Mouse (Mus musculus) ES-E14 (cell line): ENCODE measurements around the gene Patz1. TPM values are rescaled to one million over a fixed set of nuclear protein-coding genes. Genes with fewer than 3 reads are reported as not detected.
A peak's percentile ranks its signal among the peaks of the same experiment; 100 is the strongest.

Source experiments
- DNase-seq: peaks from one replicate; pipeline ENCODE4 v3.0.0-alpha.2; 2013; ENCODE audit warnings: low read depth, low spot score
- H3K27ac ChIP-seq: 2 replicates; pipeline ENCODE4 v1.5.1; 2012; ENCODE audit warnings: low read depth, mild to moderate bottlenecking, low read length, moderate library complexity, mixed read lengths; ENCODE audit not compliant: poor library complexity, insufficient read depth, severe bottlenecking
- H3K36me3 ChIP-seq: 2 replicates; pipeline ENCODE4 v1.6.1; 2012; ENCODE audit warnings: mild to moderate bottlenecking, low read length, moderate library complexity, mixed read lengths; ENCODE audit not compliant: control insufficient read depth, poor library complexity, insufficient read depth, severe bottlenecking
- H3K4me1 ChIP-seq, 2 experiments: fragments of 150-350 bp in 1 of 2; sonication (generic) in 1 of 2; 2 replicates each; pipeline ENCODE4 v1.6.1; 2012; ENCODE audit warnings: low read length in 2 of 2, mild to moderate bottlenecking in 1 of 2, mixed read lengths in 1 of 2; ENCODE audit not compliant: control insufficient read depth in 2 of 2, insufficient read depth in 2 of 2, poor library complexity in 1 of 2
- H3K4me3 ChIP-seq, 2 experiments: fragments of 150-350 bp in 1 of 2; sonication (generic) in 1 of 2; 2 replicates each; pipeline ENCODE4 v1.5.1; 2012; ENCODE audit warnings: low read length in 2 of 2, low read depth in 1 of 2, mild to moderate bottlenecking in 1 of 2, mixed read lengths in 1 of 2; ENCODE audit not compliant: insufficient read depth in 1 of 2, poor library complexity in 1 of 2, severe bottlenecking in 1 of 2
- H3K9ac ChIP-seq: 2 replicates; pipeline ENCODE4 v1.6.1; 2012; ENCODE audit warnings: low read depth, mild to moderate bottlenecking, low read length, mixed read lengths; ENCODE audit not compliant: poor library complexity, insufficient read depth, severe bottlenecking
- H3K9me3 ChIP-seq: fragments of 150-350 bp; sonication (generic); 2 replicates; pipeline ENCODE4 v1.6.1; 2012; ENCODE audit warnings: low read depth, mild to moderate bottlenecking, low read length; ENCODE audit not compliant: control insufficient read depth, insufficient read depth
- CHD2 ChIP-seq: IDR thresholded peaks from 2 replicates; pipeline ENCODE4 v1.6.1; 2014; ENCODE audit warnings: mild to moderate bottlenecking, low read depth, low read length, inconsistent platforms
- HCFC1 ChIP-seq: IDR thresholded peaks from 2 replicates; pipeline ENCODE4 v1.6.1; 2012; ENCODE audit warnings: low read length, inconsistent platforms, borderline replicate concordance; ENCODE audit not compliant: insufficient read depth
- MAFK ChIP-seq: IDR thresholded peaks from 2 replicates; pipeline ENCODE4 v1.6.1; 2014; ENCODE audit warnings: mild to moderate bottlenecking, low read depth, low read length, inconsistent platforms; ENCODE audit not compliant: insufficient read depth
- ZC3H11A ChIP-seq: IDR thresholded peaks from 2 replicates; pipeline ENCODE4 v1.6.1; 2012; ENCODE audit warnings: low read depth, mild to moderate bottlenecking, inconsistent platforms, low read length, borderline replicate concordance
- ZNF384 ChIP-seq: IDR thresholded peaks from 2 replicates; pipeline ENCODE4 v1.6.1; 2012; ENCODE audit warnings: low read depth, low read length, inconsistent platforms
- in situ Hi-C, 2 experiments: fragments of 600-800 bp; cut with MboI; formaldehyde crosslinking; loops; one replicate each; pipeline ENCODE4 v1.15.1; 2025; ENCODE audit warnings: low sequenced_read_pairs in 2 of 2, inconsistent platforms in 1 of 2; ENCODE audit not compliant: unreplicated experiment in 2 of 2
- total RNA-seq: library from RNA; depleted of rRNA; stranded (reverse); fragments of 300-350 nt; gene quantifications from 2 replicates; pipeline ENCODE4 v1.2.3, GENCODE M21; 2012

The Patz1 gene
- total RNA-seq, 1 experiment = 61.8 TPM

- Histone ChIP-seq H3K9ac (peak overlapping the region; percentile 63; the same call in 1 of the 2 replicates), H3K4me1 (peaks cover 0 to 2% of the 10 kb centered on the region in 2 experiments; a peak in 3 of 4 replicates), H3K27ac (peak overlapping the region; percentile 68), H3K9me3 (no peaks in the 10 kb centered on the region), H3K36me3 (peaks cover 50% of the 10 kb centered on the region), H3K4me3 (peak overlapping the region; percentile 83 to 96; a peak in 3 of 4 replicates)
- in situ Hi-C loops = no loop called here
- TF ChIP-seq HCFC1 (no peak), ZNF384 (no peak), MAFK (no peak), CHD2 (no peak), ZC3H11A (no peak)
- no peak for DNase-seq
Measured at GRCm38 (mm10) chr11:3293361-3293760, 4.7 kb downstream of the Patz1 start.

DNA sequence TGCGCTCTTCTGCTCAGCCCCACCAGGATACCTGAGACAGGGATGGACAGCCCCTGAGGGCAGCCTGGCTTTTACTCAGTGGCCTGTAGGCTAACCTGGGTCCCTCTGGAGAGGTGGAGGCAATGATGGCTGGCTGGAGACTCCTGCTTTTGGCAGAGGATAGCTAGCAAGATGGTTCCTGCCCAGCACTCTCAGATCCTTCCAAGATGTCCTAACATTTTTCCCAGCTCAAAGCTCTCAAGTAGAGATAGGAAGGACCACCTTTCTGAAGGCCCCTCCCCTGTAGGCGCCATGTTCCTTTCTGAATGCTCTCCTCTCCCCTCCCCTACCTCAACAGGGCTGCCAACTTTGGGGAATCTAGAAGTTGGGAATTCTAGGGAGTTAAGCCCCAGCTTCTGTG lies 6.0 kb downstream of the Patz1 start:
- peaks cover 63% of the 10 kb centered on the region for H3K36me3 ChIP-seq
- H3K4me1 ChIP-seq = peaks cover 0 to 5% of the 10 kb centered on the region in 2 experiments; a peak in 3 of 4 replicates
- peak overlapping the region; percentile 63; the same call in 1 of the 2 replicates for H3K9ac ChIP-seq
- no peak for DNase-seq
- H3K9me3 ChIP-seq = no peaks in the 10 kb centered on the region
- in situ Hi-C loops = no loop called here
- H3K4me3 ChIP-seq = peak overlapping the region in 1 of 2 experiments; percentile 96; a peak in 1 of 4 replicates
- no peak for TF ChIP-seq MAFK
- no peak for TF ChIP-seq ZNF384
- TF ChIP-seq HCFC1 = no peak
- TF ChIP-seq CHD2 = no peak
- TF ChIP-seq ZC3H11A = no peak
- no peak overlapping the region for H3K27ac ChIP-seq

DNA sequence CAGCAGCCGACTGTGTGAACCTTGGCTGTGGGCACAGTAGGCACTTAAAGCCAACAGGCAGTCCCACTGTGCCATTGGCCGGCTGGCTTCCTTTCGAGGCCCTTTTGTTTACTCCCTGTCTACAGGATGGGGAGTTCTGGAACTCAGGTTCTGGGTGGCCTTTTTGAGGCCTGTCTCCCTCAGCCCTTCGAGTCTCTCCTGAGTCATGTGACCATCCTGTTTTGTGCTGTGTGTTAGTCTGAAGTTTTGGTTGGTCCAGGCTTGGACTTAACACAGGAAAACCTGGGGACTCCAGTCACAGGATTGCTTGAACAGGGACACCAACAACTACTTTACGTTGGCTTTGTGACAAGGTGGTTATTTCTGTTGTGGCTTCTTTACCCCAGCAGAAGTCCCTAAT lies 7.4 kb downstream of the Patz1 start:
- H3K36me3 ChIP-seq = peaks cover 68% of the 10 kb centered on the region
- in situ Hi-C loops = no loop called here

DNA sequence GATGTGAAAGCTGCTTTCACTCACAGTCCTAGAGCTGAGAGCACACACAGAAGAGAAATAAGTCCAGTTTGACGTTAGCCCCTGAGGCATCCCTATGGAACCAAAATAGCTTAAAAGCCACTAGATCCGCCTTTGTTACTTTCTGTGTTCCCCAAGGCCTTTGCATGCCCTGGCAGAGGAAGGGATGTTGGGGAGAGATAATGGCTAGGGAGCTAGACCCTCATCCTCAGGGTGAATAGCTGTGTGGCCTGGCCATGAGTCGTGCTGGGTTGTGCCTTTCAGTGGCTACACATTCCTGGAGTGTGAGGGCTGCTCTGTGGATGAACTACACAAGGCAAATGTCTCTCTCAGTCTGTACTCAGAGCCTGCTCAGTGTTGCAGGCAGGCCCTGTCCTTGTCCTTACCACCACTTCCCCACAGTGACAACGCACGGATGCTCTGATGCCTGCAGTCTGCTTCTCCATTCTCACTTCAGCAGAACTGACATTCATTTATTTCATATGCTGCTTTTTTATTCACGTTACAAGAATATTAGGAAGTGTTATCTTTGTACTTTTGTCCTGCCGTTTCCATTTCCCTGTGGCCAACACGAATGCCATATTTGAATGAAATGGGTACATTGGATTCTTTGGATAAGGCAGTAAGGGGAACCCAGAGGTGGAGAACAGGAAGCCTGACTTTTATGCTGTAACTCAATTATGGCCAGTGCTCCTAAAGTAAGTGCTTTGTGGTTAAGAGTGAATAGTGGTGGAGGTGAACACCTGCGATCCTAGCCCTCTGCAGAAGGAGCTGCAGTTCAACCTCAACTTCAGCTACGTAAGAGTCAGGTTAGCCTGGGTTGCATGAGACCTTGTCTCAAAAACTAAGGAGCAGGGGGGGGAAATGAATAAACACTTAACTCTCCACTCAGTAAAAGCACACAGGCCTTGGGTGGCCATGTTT lies 9.5 kb downstream of the Patz1 start:
- in situ Hi-C loops = no loop called here
- Histone ChIP-seq H3K9ac (no peak overlapping the region), H3K36me3 (peaks cover 75% of the 10 kb centered on the region), H3K4me1 (peaks cover 0 to 9% of the 10 kb centered on the region in 2 experiments; a peak in 3 of 4 replicates), H3K4me3 (no peak overlapping the region), H3K9me3 (no peaks in the 10 kb centered on the region), H3K27ac (no peak overlapping the region)
- no peak for DNase-seq
- TF ChIP-seq ZNF384 (no peak), CHD2 (no peak), ZC3H11A (no peak), MAFK (no peak), HCFC1 (no peak)

More for the DNA sequence above, 7.4 kb downstream of the Patz1 start:
- TF ChIP-seq HCFC1 = no peak
- no peak for TF ChIP-seq MAFK
- TF ChIP-seq ZC3H11A = no peak
- no peak for TF ChIP-seq ZNF384
- no peak for TF ChIP-seq CHD2
- no peaks in the 10 kb centered on the region for H3K9me3 ChIP-seq
- H3K9ac ChIP-seq = no peak overlapping the region
- peaks cover 0 to 8% of the 10 kb centered on the region in 2 experiments; a peak in 3 of 4 replicates for H3K4me1 ChIP-seq
- no peak for DNase-seq
- H3K4me3 ChIP-seq = no peak overlapping the region
- H3K27ac ChIP-seq = no peak overlapping the region
